Mouse (Mus musculus) kidney, adult 18-20 months (tissue): Measurements from ENCODE around the gene Ppa1.
A peak's percentile ranks its signal among the peaks of the same experiment; 100 is the strongest.

Experiments
- DNase-seq: peaks from one replicate; pipeline ENCODE4 v3.0.0; 2021

Gene Ppa1

DNA sequence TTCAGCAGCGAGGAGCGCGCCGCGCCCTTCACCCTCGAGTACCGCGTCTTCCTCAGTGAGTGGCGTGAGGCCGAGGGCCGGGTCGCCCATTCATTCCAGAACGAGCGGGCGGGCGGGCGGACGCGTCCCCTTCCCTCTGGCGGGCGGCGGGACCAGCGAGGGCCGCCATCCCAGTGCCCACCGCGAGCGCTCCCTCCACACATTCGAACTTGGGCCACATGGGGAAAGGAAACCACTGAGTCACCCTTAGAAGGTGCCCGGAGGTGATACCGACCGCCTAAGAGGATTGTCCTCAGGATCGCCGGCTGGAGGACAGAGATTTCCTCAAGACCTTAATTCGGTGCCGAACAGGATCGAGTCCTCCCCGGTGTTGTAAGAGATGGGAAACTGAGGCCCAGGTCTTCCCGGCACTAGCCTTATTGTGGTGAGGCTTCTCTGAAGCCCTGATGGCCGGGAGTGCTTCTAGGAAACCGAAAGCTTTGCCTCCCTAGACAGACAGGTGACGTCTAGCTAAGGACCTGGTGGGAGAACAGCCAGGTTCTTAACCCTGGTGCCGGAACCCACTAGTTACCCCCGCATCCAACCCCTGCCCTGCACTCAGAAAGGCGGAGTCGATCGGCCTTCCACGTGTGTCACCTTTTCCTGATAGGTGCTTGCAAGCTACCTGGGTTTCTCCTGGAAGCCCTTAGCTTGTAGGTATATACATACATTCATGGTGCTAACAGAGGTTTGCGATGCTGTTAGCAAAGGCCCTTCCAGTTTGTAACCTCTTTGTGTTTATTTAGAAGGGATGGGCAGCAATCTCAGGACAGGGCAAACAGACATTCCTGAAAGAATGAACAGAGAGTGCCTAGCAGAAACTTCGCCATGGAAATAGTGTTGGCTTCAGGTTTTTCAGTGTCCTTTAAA is 639 bp downstream of the Ppa1 start:
- DNase-seq: peak; percentile 30

- no peak for DNase-seq
Observed at GRCm38 (mm10) chr10:61654105-61654504, 5.8 kb downstream of the Ppa1 start.

DNA sequence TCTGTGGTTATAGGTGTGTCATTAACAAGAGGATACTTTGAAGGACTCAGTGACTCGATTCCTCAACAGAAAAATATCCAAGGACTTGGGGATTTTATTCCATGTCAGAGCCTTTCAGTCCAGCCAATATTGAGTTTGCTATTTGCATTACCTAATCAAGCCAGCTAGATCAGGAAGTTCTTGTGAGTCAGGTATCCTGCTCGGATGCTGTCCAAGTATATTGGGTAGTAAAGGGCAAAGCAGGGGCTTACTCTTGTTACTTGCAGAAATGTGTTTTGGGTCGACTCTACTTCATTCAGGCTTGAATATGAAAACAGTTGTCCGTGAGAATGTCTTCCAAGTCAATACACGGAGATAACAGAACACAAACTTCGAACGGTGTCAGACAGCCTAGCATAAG is 6.3 kb downstream of the Ppa1 start:
- DNase-seq: no peak

- DNase-seq: no peak
Observed at GRCm38 (mm10) chr10:61655188-61655587, 6.8 kb downstream of the Ppa1 start.

- peak; percentile 13 for DNase-seq
Observed at GRCm38 (mm10) chr10:61656928-61657882, 8.9 kb downstream of the Ppa1 start.

DNA sequence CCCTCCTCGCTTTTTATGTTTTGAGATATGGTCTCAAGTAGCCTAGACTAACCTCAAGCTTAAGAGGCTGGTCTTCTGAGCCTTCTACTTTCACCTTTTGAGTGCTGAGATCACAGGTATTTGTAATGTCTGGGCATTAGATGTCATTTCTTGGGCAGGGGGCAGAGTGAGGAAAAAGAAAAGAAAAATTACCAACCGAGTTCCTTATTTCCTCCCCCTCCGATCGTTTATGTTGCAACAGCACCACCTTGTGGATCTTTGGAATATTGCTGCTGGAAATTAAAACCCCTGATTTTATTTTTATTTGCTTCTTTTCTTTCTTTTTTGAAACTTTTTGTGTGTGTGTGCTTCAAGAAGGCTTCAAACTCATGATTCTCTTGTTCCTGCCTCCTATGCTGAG is 9.6 kb downstream of the Ppa1 start:
- DNase-seq: peak; percentile 7

DNA sequence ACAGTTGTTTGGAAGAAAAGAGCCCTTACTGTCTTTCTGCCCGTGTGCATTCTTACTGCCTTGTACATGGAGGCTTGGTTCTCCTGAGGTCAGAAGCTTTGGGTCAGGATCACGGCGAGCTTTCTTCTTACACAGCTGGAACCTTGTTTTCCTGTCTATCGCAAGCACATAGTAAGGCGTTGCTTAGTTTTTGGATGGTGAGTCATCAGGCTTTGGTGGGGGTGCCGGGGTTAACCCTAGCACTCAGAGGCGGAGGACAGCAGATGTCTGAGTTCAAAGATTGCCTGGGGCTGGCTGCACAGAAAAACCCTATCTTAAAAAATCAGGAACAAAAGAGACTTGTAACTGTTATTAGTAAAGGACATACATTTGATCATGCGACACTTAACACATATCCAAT is 13.5 kb downstream of the Ppa1 start:
- DNase-seq: no peak

DNA sequence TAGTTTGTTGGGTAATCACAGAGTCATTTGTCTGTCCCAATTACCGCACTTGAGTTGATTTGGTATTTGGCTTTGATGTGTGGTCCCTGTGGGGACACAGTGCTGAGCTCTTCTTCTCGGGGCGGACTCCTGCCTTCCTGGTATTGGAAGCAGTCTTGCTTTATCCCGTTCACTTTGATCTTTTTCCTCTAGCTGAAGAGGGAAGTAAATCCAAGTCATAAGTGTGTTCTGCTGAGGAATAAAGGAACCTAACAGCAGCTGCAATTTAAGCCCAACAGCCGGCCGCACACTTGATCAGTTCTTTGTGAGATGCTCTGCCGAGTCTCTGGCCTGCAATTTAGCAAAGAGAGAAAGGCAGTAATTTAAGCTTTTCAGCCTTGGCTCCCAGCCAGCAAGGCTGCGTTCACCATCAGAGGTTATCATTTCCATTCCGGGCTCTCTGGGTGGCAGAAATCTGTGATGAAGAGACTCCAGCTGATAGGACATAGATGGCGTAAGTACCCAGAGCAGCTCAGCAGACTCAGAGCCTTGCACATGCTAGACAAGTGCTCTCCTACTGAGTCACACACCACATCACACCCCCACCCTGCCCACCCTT is 14.1 kb downstream of the Ppa1 start:
- no peak for DNase-seq

DNA sequence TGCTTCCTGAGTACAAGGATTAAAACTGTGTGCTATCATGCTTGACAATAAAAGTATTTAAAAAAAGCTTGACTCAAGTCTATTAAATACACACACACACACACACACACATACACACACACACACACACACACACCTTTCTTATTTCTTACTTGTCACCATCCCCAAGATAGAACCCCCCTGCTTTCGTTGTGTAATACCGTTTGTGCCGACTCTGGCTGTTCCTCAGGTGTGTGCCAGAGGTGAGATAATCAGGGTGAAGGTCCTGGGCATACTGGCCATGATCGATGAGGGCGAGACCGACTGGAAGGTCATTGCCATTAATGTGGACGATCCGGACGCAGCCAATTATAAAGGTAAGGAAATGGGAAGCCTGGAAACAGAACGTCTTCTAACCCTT is 16.8 kb downstream of the Ppa1 start:
- DNase-seq: no peak

- DNase-seq: no peak
Observed at GRCm38 (mm10) chr10:61665651-61666050, 17.3 kb downstream of the Ppa1 start.

- no peak for DNase-seq
Observed at GRCm38 (mm10) chr10:61669289-61669688, 20.9 kb downstream of the Ppa1 start.

GRCm38 (mm10) chr10:61669896-61670295 is 21.5 kb downstream of the Ppa1 start:
- DNase-seq: no peak

GRCm38 (mm10) chr10:61670758-61671157 is 22.4 kb downstream of the Ppa1 start:
- no peak for DNase-seq

- no peak for DNase-seq
Observed at GRCm38 (mm10) chr10:61675935-61676334, 27.6 kb downstream of the Ppa1 start.

GRCm38 (mm10) chr10:61679545-61679944 is 31.2 kb downstream of the Ppa1 start:
- no peak for DNase-seq

DNA sequence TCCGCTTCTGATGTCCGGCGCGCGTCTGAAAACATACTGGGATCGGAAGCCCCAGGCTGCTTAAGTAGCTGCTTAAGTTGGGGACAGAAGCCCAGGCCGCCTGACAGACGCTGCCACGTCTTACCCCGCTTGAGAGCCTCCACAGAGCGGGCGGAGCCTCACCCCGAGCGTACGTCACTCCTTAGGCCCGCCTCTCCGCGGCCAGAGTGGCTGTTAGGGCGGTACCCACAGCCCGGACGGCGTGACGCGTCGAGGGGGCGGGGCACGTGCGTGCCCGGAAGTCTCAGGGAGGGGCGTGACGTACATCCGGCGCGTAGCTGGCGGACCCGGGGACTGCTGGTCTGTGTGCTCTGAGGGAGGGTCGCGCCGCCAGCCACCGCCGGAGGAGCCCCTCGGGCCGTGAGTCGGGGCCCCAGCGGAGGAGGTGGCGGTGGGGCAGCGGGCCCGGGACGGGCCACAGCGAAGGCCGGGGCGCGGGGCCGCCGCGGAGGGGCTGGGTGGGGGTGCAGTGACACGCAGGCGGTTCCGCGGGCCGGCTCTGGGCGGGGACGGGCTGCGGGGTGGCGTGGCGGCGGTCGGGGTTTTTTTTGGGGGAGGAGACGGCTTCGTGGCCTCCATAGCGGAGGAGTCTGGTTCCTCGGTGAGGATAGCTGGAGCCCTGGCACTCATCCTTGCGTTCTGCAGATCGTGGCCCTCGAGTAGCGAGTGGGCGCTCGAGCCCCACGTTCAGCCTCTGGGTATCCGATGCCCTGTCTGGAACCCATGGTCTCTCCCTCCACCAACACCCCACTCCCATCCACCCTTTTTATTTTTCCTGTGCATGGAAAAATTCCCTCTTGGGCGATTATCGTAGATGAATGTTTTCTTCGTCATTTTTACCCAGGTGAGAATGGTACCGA is 31.9 kb downstream of the Ppa1 start, which contains the start of gene Sar1a:
Sar1a (plus strand) TSS at position 285 of the 899 bp plus-strand sequence.
- DNase-seq: peak; percentile 98

- DNase-seq: no peak
Observed at GRCm38 (mm10) chr10:61689405-61689804, 41.1 kb downstream of the Ppa1 start.

DNA sequence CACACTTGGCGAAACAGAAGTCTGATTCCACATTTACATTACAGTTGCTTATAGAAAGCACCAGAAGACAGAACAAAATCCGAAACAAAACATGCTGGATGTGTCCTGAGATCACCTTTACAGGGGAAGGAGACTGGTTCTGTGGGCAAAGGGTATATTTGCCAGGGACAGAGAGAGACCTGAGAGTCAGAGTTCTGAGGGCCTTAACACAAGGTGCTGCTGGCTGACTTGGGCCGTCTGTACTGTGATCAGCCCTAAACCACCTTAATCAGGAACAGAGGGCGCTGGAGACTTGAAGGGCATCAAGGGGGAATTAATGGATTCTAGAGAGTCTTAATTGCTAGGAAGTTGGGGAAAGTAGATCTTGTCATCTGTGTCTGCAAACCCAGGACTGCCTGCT is 45.2 kb downstream of the Ppa1 start:
- no peak for DNase-seq

DNA sequence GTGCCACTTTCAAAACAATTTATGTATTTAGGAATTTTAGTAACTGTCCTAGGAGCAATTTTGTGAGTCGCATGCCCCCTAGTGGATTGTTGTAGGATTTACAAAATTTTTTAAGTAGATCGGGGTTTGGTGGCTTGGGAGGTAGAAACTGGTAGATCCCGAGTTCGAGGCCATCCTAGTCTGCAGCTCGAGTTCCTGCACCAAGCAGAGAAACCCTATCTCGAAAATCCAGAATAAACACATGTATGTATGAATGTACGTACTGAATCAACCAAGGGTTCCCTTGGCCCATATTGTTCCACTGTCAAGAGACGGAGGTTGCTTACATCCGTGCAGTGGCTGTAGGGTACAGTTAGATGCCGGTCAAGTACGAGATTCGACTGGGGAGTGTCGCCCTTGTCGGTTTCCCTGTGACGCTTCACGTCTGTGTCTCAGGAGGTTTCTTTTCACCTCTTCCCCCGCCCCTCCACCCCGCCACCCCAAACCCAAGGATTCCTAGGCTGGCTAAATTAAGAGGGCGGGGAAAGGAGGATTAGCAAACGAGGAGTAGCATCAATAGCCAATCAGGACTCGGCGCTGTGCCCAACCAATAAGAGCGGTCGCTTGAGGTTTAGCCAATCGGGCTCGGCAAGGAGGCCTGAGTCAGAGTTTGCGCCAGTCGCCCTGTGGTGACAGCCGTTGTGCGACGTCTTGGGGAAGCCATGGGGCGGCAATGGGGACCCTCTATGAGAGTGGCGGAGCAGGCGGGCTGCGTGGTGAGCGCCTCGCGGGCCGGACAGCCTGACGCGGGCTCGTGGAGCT is 46.7 kb downstream of the Ppa1 start, which contains the start of gene Tysnd1:
Tysnd1 (plus strand) TSS at position 645 of the 801 bp plus-strand sequence.
- peak; percentile 95 for DNase-seq

- peak; percentile 33 for DNase-seq
Observed at GRCm38 (mm10) chr10:61695703-61696559, 47.6 kb downstream of the Ppa1 start.
